Mouse (Mus musculus) olfactory bulb, adult 2 months (tissue): ENCODE measurements around the gene Rptor.

Experiments
- CTCF ChIP-seq: fragments of 200-500 bp; IDR thresholded peaks from 2 replicates; pipeline ENCODE4 v1.5.1; 2012; ENCODE audit warnings: low read depth, mild to moderate bottlenecking, low read length, moderate library complexity; ENCODE audit not compliant: insufficient read depth
- POLR2A ChIP-seq: fragments of 200-500 bp; IDR thresholded peaks from 2 replicates; pipeline ENCODE4 v1.6.1; 2012; ENCODE audit warnings: mild to moderate bottlenecking, low read depth, low read length, moderate library complexity; ENCODE audit not compliant: insufficient read depth

- TF ChIP-seq CTCF, result no peak
- no peak for TF ChIP-seq POLR2A
Measured at GRCm38 (mm10) chr11:119868138-119868537, 265.4 kb downstream of the Rptor start.
